Mouse (Mus musculus) liver, adult (tissue): ENCODE data around the gene Ell3.

Experiments
- GATA4 ChIP-seq: IDR thresholded peaks from 2 replicates; pipeline ENCODE4 v1.6.1; 2014; ENCODE audit warnings: mild to moderate bottlenecking, low read length; ENCODE audit not compliant: insufficient replicate concordance

Gene Ell3

DNA sequence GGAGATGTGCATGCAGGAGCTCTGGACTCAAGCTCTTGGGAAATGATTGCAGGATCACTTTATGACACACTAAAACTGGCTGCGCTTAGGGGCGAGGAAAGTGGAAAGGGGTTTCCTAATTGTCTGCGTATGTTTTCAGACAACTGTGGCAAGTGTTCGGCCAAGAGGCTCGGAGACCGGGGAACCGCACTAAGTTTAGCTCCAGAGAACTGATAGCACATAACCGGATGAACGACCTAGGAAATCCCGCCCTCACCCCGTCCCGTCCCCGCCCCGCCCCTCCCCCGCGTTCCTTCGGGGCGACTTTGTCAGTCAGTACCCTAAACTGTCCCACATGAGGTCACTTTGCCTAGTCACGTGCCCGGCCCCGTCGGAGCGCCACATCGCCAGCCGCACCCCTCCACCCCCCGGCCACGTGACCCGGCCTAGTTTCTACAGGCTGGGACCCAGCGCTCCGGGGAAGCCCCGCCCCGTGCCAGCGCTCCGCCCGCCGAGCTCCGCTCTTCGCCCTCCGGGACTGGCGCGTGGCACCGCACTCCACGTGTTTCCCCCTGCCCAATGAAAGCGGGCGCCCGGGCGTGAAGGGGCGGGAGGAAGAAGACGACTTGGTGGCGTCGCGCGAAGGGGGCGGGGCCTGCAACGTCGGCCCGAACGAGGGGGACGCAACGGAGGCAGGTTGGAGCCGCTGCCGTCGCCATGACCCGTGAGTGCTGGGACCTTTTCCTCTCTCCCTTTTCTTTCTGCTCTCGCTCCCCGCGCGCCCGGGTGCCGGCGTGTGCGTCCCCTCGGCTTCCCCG is 4.9 kb upstream of the Ell3 start, which contains the start of gene Serf2:
TSS of gene Serf2 (plus strand) at position 457 of the 797 bp plus-strand sequence.
- peak; percentile 87; the same call in 1 of the 2 replicates for TF ChIP-seq GATA4

DNA sequence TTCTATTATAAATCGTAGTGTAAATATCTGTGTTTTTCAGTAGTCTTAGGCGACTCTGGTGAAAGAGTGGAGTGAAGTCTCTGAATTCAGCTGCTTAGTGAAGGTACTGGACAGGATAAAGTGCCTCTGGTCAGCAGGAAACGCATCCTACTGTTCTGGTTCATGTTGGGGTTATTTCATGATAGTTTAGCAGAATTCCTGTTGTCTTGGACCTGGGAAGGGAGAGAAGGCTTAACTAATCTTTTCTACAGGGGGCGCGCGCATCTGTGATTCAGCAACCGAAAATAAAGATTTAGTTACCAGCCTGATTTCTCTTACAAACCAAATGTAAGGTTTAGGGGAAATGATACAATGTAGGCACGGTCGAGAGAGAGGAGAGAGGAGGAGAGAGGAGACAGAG is 4.1 kb upstream of the Ell3 start:
- TF ChIP-seq GATA4 = no peak

DNA sequence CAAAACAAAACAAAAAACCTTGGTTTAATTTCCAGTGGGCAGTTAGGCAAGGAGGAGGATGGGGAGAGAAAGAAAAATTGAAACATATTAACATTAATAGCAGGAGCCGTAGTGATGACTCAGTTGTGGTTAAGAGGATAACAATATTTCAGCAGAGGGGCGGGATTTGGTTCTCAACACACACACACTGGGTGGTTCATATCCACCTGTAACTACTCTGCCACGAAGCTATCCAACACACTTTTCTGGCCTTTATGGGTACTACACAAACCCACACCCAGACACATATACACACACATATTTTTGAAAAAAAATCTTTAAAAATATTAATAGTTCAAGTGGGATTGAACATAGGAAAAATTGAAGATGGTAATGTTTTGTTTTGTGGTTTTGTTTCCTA is 2.9 kb upstream of the Ell3 start:
- no peak for TF ChIP-seq GATA4

DNA sequence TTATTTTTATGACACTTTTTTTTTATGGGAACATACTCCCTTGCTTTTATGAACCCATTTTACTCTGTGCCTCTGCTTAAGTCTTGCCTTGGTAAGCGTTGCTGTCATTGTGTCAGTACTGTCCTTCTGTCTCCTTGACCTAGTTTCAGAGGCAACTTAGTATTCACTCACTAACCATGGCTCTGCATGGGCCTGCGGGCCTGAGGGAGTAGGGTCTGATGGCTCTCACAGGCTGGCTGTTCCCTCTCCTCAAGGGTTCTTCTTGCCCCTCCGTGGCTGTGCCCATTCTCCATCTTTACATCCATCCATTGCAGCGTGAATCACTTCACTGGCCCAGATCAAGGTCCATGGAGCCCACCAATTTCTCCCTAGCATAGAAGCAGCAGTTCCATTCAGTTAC is 2.4 kb upstream of the Ell3 start:
- no peak for TF ChIP-seq GATA4

DNA sequence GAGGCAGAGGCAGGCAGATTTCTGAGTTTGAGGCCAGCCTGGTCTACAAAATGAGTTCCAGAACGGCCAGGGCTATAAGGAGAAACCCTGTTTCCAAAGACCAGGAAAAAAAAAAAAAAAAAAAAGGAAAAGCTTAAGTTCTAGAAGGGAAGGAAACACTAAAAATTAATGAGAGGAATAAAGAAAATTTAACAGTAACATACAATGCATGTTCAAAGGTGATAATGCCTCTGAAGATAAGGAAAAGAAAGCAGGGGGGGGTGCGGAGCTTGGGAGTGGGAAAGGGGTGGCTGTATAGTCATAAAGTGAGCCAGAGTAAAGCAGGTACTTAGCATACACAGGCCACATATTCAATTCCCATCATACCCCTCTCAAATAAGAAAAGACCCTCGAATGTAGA is 1.0 kb upstream of the Ell3 start:
- no peak for TF ChIP-seq GATA4

DNA sequence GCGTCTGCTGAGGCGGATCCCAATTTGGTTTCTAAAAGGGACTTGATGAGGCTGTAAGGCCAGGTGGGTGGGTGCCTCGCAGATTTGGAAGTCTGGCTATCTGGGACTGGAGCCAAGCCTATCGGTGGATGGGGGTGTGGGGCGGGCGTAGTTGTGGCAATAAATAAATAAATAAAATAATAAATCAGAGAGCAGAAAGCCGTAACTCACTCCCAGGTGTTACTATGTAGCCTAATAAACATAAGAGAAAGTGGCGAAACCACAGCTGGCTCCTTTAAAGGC is 1.1 kb downstream of the Ell3 start:
- no peak for TF ChIP-seq GATA4

DNA sequence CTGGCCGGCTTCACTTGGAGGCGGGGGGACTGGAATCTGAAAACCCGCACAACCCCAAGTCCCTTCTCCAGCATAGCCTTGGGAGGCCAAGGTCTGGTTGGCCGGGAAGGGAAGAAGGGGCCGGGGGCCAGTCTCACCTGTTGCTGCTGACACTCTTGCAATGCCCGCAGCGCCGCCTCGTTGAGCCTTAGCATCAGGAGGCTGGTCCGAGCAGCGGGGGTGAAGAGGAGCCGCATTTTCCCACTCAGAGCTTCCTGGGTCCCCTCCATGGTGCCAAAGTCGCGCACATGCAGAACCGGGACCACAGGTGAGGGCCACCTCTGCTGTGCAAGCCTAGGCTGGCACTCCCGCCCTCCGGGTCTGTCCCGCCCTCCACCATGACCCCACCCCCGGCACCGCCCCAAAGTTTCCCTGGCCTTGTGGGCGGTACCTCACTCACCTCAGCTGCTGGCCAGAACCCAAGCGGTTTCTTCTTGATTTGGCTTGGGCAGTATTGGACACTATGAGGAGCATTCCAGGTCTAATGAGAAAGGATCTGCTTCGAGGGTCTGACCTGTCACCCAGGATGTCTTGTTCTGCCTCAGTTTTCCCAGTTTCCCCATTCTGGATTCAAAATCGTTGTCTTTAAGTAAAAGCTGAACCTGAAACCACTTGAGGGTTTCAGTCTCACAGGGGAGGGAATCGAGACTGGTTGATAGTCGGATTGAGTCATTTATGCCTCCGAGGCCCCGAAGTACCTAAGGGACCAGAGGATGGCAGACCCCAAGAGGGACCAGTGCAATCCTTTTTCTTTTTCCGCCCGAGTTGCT is 1.6 kb downstream of the Ell3 start:
- no peak for TF ChIP-seq GATA4

DNA sequence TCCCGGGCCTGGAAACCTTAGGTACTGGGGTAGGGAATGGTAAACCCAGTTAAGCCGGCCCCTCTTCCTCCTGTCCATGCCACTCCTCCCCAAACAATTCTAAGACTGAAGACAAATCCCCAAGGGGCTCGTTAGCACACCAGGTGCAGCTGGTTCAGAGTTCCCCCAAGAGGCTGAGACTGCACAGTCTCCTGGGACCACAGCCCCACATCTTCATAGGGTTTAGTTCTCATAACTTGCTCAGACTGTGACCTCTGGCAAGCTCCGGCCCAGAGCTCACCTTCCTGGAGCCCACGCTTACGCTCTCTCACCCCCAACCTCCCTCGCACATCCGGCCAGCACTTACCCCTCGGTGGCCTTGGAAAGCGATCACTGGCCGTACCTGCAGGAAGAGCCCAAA is 2.3 kb downstream of the Ell3 start:
- TF ChIP-seq GATA4 = no peak

DNA sequence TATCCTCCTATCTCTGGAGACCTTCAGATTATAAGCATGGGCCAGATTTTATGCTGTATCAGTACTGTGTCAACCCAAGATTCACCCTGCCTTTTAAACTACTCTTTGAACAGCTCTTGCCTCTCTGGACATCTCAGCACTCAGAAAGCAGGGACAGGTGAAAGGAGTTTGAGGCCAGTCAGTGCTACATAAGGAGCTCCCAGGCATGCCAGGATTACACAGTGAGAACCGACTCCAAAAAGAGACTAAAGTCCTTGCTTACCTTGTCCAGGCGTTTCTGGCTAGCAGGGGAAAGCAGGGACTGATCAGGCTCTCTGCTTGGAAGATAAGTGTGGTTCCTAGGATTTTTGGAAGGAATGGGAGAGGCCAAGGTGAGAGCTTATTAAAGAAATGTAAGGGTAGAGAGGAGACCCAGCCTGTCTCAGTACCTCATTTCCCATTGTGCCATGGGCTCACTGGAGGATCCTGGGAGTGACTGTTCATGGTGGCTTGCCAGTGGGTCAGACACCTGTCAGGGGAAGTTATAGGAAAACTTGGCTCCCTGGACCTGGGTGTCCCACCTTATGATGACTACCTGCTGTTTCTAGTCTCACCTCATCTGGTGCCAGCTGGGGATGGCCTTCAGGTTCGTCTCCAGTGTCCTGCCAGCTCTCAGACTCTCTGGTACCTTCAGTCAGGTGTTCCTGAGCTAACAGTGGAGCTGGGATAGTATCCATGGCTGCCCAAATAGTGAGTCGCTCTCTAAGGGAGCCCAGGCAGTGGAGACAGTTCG is 3.1 kb downstream of the Ell3 start:
- TF ChIP-seq GATA4 = no peak

DNA sequence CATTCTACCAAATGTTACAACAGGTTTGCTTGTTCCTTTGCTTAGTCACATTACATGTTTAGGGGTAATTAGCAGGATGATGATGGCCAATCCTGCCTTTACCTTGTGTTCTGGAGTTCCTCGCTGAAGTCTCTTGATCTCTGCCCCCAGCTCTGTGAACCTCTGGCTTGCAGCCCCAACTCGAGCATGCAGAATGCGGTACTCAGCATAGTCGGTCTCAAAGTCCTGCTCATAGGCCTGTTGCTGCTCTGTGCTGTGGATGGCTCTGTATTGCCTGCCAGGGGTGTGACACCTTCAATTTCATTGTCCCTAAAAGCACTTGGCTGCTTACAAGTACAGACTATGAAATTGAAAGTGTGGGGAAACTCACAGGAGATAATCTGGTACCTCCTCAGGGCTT is 4.3 kb downstream of the Ell3 start:
- no peak for TF ChIP-seq GATA4

DNA sequence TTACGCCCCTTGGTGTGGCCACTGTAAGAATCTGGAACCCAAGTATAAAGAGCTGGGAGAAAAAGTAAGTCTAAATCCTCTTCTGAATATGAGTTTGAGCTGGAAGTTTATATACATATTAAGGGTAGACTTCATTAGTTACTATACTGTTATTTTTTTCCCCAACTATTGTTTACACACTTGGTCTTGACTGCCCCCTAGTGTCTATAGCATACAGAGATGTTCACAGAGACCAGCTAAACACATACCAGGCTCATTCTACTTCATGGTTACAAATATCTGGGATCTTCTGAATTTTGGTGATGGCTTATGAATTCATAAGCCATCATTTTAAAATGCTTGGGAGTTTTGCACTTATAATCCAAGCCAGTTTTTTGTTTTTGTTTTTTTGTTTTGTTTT is 9.2 kb downstream of the Ell3 start:
- TF ChIP-seq GATA4 = no peak

DNA sequence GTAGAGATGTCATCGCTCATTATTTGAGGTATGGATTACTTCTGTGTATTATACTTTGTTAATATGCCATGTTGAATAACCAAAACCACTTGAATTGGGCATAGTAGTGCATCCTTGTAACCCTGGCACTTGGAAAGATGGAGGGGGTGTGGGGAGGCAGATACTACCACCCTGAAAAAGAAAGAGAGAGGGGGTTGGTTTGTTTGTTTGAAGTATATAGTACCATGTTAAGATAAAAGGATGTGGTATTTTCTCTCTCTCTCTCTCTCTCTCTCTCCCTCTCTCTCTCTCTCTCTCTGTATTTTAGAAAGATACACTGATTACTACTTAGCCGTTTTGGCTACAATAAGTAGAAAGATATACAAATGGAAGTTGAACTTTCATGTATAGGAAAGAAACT is 18.2 kb downstream of the Ell3 start:
- TF ChIP-seq GATA4 = no peak

DNA sequence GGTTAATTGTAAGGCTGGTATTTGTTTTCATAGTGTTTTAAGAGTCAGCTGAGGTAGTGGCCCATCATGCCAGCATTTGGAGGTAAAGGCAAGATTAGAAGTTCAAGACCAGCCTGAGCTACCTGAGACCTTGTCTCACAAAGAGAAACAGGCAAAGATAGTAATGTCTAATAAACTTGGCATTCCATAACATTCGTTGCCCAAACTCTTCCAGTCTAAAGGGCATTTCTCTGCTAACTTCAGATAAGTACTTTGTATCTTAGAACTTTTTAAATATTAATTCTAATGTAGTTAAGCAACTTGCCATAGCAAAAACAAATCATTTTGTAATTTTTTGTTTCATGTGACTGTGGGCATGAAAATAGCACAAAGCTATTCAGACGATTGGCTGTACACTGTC is 20.9 kb downstream of the Ell3 start:
- no peak for TF ChIP-seq GATA4

DNA sequence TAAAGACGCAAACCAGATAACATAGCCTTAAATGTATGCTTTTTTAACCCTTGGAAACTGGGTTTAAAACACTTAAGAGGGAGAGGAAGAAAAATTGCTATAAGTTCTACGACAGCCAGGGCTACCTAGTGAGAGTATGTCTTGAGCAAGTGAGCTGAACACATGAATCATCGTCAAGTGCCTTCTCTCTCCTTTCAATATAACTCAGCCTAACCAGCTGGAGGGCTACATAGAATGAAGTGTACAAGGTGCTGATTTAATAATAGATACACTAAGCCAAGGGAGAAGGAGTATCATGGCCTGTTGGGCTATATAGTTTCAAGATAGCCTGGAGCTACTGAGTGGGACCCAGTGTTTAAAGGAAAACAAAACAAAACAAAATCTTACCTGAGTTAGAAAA is 25.6 kb downstream of the Ell3 start:
- no peak for TF ChIP-seq GATA4

DNA sequence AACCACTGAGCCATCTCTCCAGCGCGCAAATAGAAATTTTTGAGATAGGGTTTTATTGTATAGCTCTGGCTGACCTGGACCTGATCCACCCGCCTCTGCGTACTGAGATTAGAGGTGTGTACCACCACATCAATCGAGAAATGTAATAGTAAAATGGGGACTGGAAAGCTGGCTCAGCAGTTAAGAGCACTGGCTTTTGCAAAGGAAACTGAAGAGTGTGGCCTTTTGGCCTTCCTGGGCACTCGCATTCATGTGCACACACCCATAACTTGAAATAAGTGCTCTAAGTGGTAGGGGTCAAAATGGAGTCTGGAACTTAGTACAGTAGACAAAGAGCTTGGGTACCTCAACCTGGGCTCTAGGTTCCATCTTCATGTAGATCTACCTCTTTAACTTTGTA is 27.7 kb downstream of the Ell3 start:
- TF ChIP-seq GATA4 = no peak

DNA sequence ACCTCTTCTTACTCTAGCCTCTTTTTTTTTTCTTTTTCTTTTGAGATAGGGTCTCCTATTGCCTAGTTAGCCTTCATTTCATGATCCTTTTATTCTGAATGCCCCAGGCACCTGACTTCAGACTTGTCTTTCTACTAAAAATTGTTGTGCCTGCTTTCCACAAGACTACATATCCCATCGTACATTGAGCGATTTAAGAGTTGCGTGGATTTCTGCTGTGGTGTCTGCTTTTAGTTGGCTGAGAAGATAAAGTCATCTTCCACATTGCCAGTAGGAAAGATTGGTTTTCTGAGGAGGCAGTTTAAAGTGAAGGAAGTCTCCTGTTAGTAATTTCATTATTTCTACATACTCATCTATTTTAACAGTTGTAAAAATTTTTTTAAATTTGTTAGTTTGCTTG is 28.5 kb downstream of the Ell3 start:
- TF ChIP-seq GATA4 = no peak

DNA sequence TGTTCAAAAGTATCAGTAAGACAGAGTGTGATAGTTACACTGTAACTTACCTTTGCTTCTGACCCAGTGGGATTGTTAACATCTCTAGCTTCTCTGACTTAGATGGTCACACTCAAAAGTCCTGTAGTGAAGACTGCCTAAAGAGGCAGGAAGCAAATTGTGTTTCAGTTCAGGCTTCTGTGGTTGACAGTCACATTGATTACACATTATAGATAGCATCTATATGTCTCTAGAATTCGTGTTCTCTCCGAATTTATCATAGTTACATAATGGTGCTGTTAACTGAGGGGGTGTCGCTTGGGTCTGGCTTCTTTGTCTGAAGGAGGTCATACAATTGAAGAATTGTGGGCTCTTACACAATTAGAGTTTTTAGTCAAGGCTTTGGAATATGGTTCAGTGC is 29.0 kb downstream of the Ell3 start:
- TF ChIP-seq GATA4 = no peak
